Comparison of ENCODE assay signal across 25 mouse cellular contexts in genomic region chr5:63607447-63607846, GRCm38 (mm10). TPM values are rescaled to one million over a fixed set of nuclear protein-coding genes. Genes with fewer than 3 reads are reported as not detected.
DNase-seq lines count a peak whose midpoint lies in the region; ATAC-seq and TF ChIP-seq lines count a peak whose summit lies in the region.
"Had no signal": no experiment of that assay in that cellular context is flagged by ENCODE, and none has a peak within 500 bp of the region (broad histone marks: within the 10 kb centered on the region; RNA-seq: fewer than 3 reads in every experiment).

No protein-coding gene starts in this region.

- no peaks in the 10 kb centered on the region for H3K4me1 ChIP-seq in heart, embryonic 12.5 days (replicated peaks)
- H3K4me1 ChIP-seq: hindbrain, embryonic 15.5 days; kidney, embryonic 15.5 days; midbrain, embryonic 10.5 days; neural tube, embryonic 12.5 days had no signal

- TF ChIP-seq CTCF in Patski (IDR thresholded peaks at IDR 0.05): no peak

- no peak overlapping the region for H3K4me3 ChIP-seq in heart, embryonic 12.5 days
- H3K4me3 ChIP-seq: hindbrain, embryonic 15.5 days; kidney, embryonic 15.5 days; layer of hippocampus, adult 2 months; midbrain, embryonic 10.5 days; neural tube, embryonic 12.5 days had no signal

- H3K9me3 ChIP-seq in heart, embryonic 12.5 days (replicated peaks): no peaks in the 10 kb centered on the region
- H3K9me3 ChIP-seq: G1E; hindbrain, embryonic 15.5 days; kidney, embryonic 15.5 days; midbrain, embryonic 10.5 days; neural tube, embryonic 12.5 days had no signal

- in situ Hi-C loops in Patski (cut with MboI; ENCODE audit: low pct_unique_long_range_greater_than_20kb): no loop called here

- no peak overlapping the region for H3K9ac ChIP-seq in heart, embryonic 12.5 days
- H3K9ac ChIP-seq: hindbrain, embryonic 15.5 days; kidney, embryonic 15.5 days; neural tube, embryonic 12.5 days had no signal

- WGBS in heart, embryonic 12.5 days: 64% methylated on average over 2 of the region's 2 CpGs

- H3K4me2 ChIP-seq in heart, embryonic 12.5 days: no peak overlapping the region
- H3K4me2 ChIP-seq: heart, embryonic 11.5 days; hindbrain, embryonic 15.5 days; kidney, embryonic 15.5 days; neural tube, embryonic 12.5 days had no signal

- no peaks in the 10 kb centered on the region for H3K36me3 ChIP-seq in heart, embryonic 12.5 days
- H3K36me3 ChIP-seq: G1E; hindbrain, embryonic 15.5 days; kidney, embryonic 15.5 days; midbrain, embryonic 10.5 days; neural tube, embryonic 12.5 days had no signal

- intact Hi-C loops in left cerebral cortex, postnatal 4 days (cut with DNase I): no loop called here
- intact Hi-C loops in left cerebral cortex, postnatal 14 days (cut with DNase I): no loop called here

- POLR2A ChIA-PET in Patski (lab: Charles Lee): no interaction called here

- no peak overlapping the region for H3K27ac ChIP-seq in heart, embryonic 12.5 days (ENCODE audit: poor library complexity, severe bottlenecking)
- H3K27ac ChIP-seq: hindbrain, embryonic 15.5 days; kidney, embryonic 15.5 days; layer of hippocampus, adult 2 months; midbrain, embryonic 10.5 days; neural tube, embryonic 12.5 days had no signal

- CTCF ChIA-PET in Patski (lab: Charles Lee): interaction anchor here (1.0 to 1.3 kb wide), 2 partner anchors 9 to 63 kb away, joined by 3 to 4 read pairs; no protein-coding TSS in a partner anchor

- peaks cover 6% of the 10 kb centered on the region for H3K27me3 ChIP-seq in Patski
- no peaks in the 10 kb centered on the region for H3K27me3 ChIP-seq in heart, embryonic 12.5 days (replicated peaks)
- H3K27me3 ChIP-seq: hindbrain, embryonic 15.5 days; kidney, embryonic 15.5 days; neural tube, embryonic 12.5 days had no signal

- peak; percentile 15 for DNase-seq in left cerebral cortex, adult 11 months (ENCODE audit: low spot score)
- no peak for DNase-seq in left cerebral cortex, postnatal 4 days
- DNase-seq in Patski (ENCODE audit: low read depth, low spot score): peak; percentile 49
- DNase-seq in left cerebral cortex, postnatal 14 days (ENCODE audit: low spot score in 2 of 2): peak; percentile 45 to 78
- peak; percentile 56 for DNase-seq in telencephalon, adult 2 months (ENCODE audit: low read depth, low spot score)
- no peak for DNase-seq in gastrocnemius, adult 8-10 months (ENCODE audit: low spot score in 2 of 2)
- DNase-seq: adrenal gland, adult 2 months; cerebellum, adult 11-12 months; cerebellum, postnatal 36 days; lung, adult 18-20 months; lung, postnatal 36 days; thymus, adult 2 months had no signal

- ATAC-seq in Patski: peak; percentile 83
- no peak for ATAC-seq in heart, embryonic 12.5 days (ENCODE audit: insufficient number of reproducible peaks, low FRiP score)
- ATAC-seq: CD4-positive, CD25-positive, alpha-beta regulatory T cell, adult 4 months; intestine, embryonic 16.5 days had no signal

RNA-seq across cellular contexts. Expression of gene Nwd2, which starts 41.5 kb away (rescaled TPM):
- total RNA-seq in left cerebral cortex, postnatal 4 days (2021): 10 to 100 TPM; 71.1 to 80.2 TPM
- 6.1 TPM for polyA plus RNA-seq in Patski (2021)
- 10 to 100 TPM; 50.2 to 51.4 TPM for total RNA-seq in left cerebral cortex, postnatal 14 days (2021)
- polyA plus RNA-seq in heart, embryonic 12.5 days (2016; fragmentation: Nextera tagmentation; extraction: Ambion mirVana): 0.11 TPM in 1 of 2 replicates, not detected in the other
- total RNA-seq in gastrocnemius, adult 8-10 months (2022): not detected
- total RNA-seq: adrenal gland, adult 2 months; heart, postnatal 25 days had no signal
- polyA plus RNA-seq: adrenal gland, adult 2 months; G1E; gonadal fat pad, adult 2 months; liver, adult 2 months had no signal

Comparison
In these comparisons a context has a peak if more than half of its experiments do, and no peak if none do; other contexts are left out.
1. DNase-seq: peak in left cerebral cortex, adult 11 months (single experiment), Patski (single experiment), left cerebral cortex, postnatal 14 days (2 of 2) and telencephalon, adult 2 months (single experiment); none in left cerebral cortex, postnatal 4 days (single experiment) and gastrocnemius, adult 8-10 months (0 of 2).
2. RNA of gene Nwd2, which starts 41.5 kb away (total RNA-seq): 71.1 to 80.2 TPM in left cerebral cortex, postnatal 4 days and 50.2 to 51.4 TPM in left cerebral cortex, postnatal 14 days; not detected in gastrocnemius, adult 8-10 months; every median in the first group is over 10 times any median in the second.